Mouse (Mus musculus) liver, adult 2 months (tissue): Measurements from ENCODE around the gene Dhrs3. TPM values are rescaled to one million over a fixed set of nuclear protein-coding genes. Genes with fewer than 3 reads are reported as not detected.
A peak's percentile ranks its signal among the peaks of the same experiment; 100 is the strongest.

ENCODE experiments used
- DNase-seq: peaks from one replicate; pipeline ENCODE4 v3.0.0-alpha.2; 2011; ENCODE audit warnings: low read depth, low spot score; ENCODE audit errors: extremely low read depth
- H3K27ac ChIP-seq: fragments of 200-500 bp; replicated peaks from 2 replicates; pipeline ENCODE4 v1.5.1; 2012; ENCODE audit warnings: low read depth, mild to moderate bottlenecking, control low read depth, inconsistent platforms, low read length; ENCODE audit not compliant: insufficient read depth
- H3K27me3 ChIP-seq: fragments of 200-500 bp; 2 replicates; pipeline ENCODE4 v1.6.1; 2012; ENCODE audit warnings: mild to moderate bottlenecking, moderate library complexity, low read length, inconsistent platforms; ENCODE audit not compliant: control insufficient read depth, insufficient read depth
- H3K36me3 ChIP-seq: fragments of 200-500 bp; 2 replicates; pipeline ENCODE4 v1.6.1; 2012; ENCODE audit warnings: low read length, inconsistent platforms; ENCODE audit not compliant: control insufficient read depth, insufficient read depth
- H3K4me1 ChIP-seq: fragments of 200-500 bp; 2 replicates; pipeline ENCODE4 v1.6.1; 2011; ENCODE audit warnings: low read length; ENCODE audit not compliant: control insufficient read depth, insufficient read depth
- H3K4me3 ChIP-seq: fragments of 200-500 bp; 2 replicates; pipeline ENCODE4 v1.5.1; 2011; ENCODE audit warnings: low read depth, mild to moderate bottlenecking, control low read depth, low read length, moderate library complexity; ENCODE audit not compliant: insufficient read depth
- H3K79me2 ChIP-seq: fragments of 200-500 bp; 2 replicates; pipeline ENCODE4 v1.6.1; 2012; ENCODE audit warnings: inconsistent platforms, mild to moderate bottlenecking, low read length, moderate library complexity; ENCODE audit not compliant: control insufficient read depth, insufficient read depth
- H3K9ac ChIP-seq: fragments of 200-500 bp; 2 replicates; pipeline ENCODE4 v1.6.1; 2012; ENCODE audit warnings: low read depth, mild to moderate bottlenecking, control low read depth, inconsistent platforms, low read length
- CTCF ChIP-seq: fragments of 200-500 bp; IDR thresholded peaks from 2 replicates; pipeline ENCODE4 v1.5.1; 2011; ENCODE audit warnings: low read depth, low read length, control low read depth
- POLR2A ChIP-seq: fragments of 200-500 bp; IDR thresholded peaks from 2 replicates; pipeline ENCODE4 v1.6.1; 2011; ENCODE audit warnings: low read length, control low read depth; ENCODE audit not compliant: insufficient read depth; ENCODE audit errors: extremely low read depth
- WGBS: fragments of 180-500 bp; shearing (Covaris S2); methylation state at CpG from one replicate; pipeline ENCODE4 v1.1.7; 2018; 5-methylcytosine and 5-hydroxymethylcytosine counted together
- polyA plus RNA-seq: library from polyadenylated mRNA; depleted of rRNA; stranded (reverse); fragments of >200 nt; gene quantifications from 2 replicates; pipeline ENCODE4 v1.2.3, GENCODE M21; 2012
- total RNA-seq: library from RNA; depleted of rRNA; stranded (reverse); fragments of >200 nt; gene quantifications from 2 replicates; pipeline ENCODE4 v1.2.3, GENCODE M21; 2014

Gene Dhrs3
- total and polyA plus RNA-seq, 2 experiments, result 85.5 to 225 TPM

GRCm38 (mm10) chr4:144943273-144943672 lies 50.6 kb downstream of the Dhrs3 start:
- no peak overlapping the region for H3K27ac ChIP-seq
- no peak for TF ChIP-seq POLR2A
- TF ChIP-seq CTCF, result no peak
- no peaks in the 10 kb centered on the region for H3K36me3 ChIP-seq
- no peak for DNase-seq
- H3K4me3 ChIP-seq, result no peak overlapping the region
- no peaks in the 10 kb centered on the region for H3K27me3 ChIP-seq
- H3K9ac ChIP-seq, result no peak overlapping the region
- no peaks in the 10 kb centered on the region for H3K79me2 ChIP-seq
- peaks cover 10% of the 10 kb centered on the region for H3K4me1 ChIP-seq
- WGBS, result 81% methylated on average over 5 of the region's 5 CpGs

DNA sequence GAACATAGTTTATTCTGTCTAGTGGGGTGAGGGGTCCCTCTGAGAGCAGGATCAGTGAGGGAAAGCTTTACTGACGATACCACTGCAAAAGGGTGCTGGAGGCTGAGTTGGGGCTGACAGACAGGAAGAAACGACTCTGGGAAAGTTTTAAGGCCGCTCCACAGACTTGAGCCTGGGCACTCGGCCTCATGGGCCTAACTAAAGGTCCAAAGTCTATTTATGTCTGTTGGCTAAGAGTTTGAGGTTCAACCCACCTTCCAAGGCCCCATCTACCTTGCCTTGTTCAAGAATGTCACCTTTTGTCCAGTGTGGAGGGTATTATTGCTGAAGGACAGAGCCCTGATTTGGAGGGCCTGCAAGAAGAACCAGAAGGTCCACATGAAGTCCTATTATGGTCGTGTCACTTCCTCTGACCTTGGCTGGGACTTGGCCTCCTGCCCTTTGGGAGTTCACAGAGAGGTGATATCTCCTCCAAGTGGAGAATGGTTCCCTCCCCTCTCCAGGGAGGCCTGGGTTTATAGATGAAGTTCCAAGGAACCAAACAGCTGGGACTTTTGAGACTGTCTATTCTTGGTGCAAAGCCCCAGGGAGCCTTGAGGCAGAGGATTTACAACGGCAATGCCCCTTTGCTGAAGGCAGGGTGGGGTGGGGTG lies 55.2 kb downstream of the Dhrs3 start:
- Histone ChIP-seq H3K79me2 (no peaks in the 10 kb centered on the region), H3K4me1 (peaks cover 23% of the 10 kb centered on the region), H3K27me3 (no peaks in the 10 kb centered on the region), H3K36me3 (no peaks in the 10 kb centered on the region), H3K4me3 (no peak overlapping the region), H3K27ac (peak overlapping the region; percentile 61), H3K9ac (0 out of 2 replicates have a peak overlapping the region, but pooled peaks have one; percentile 1)
- WGBS, result 31% methylated on average over 6 of the region's 6 CpGs
- TF ChIP-seq POLR2A, result no peak
- no peak for TF ChIP-seq CTCF
- peak; percentile 76 for DNase-seq

DNA sequence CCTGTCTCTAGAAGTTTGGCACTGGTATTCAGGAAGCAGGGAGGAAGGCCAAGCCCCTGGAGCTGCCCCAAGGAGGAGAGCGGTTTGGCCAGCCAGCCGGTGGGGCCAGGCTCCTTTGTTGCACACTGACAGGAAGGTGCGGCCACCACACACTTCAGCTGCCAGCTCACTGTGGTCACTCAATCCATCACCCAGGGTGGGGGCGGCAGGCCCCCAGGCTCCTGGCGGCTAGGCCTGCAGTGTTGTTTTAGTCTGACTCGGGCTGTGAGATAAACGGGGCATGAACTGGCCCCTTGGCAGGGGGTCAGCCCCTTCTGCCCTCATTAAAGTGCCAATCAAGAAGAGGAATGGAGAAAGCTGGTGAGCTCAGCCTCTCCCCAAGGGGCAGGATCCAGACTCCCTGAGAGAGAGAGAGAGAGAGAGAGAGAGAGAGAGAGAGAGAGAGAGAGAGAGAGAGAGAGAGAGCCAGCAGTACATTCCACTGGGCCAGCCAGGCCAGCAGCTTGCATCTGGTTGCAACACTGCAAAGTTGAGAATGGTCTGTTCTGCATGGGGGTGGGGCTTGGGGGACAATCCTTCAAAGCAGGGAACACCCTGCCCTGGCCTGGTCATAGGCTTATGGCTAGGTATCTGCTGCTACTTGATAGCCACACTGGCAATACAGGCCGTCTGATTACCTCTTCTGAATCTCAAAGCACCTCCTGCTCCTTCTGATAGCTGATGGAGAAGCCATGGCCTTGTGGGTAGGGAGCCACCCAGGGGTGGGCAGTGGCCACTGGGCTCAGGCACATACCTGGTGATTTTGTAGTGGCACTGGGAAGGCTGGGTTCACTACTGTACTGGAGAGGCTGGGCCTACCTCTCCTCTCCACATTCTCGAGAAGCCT lies 57.1 kb downstream of the Dhrs3 start:
- peaks cover 23% of the 10 kb centered on the region for H3K4me1 ChIP-seq
- no peaks in the 10 kb centered on the region for H3K36me3 ChIP-seq
- peak; percentile 76 for DNase-seq
- H3K27me3 ChIP-seq, result no peaks in the 10 kb centered on the region
- H3K4me3 ChIP-seq, result no peak overlapping the region
- TF ChIP-seq CTCF (no peak), POLR2A (no peak)
- 23% methylated on average over 9 of the region's 9 CpGs for WGBS
- no peaks in the 10 kb centered on the region for H3K79me2 ChIP-seq
- H3K27ac ChIP-seq, result peak overlapping the region; percentile 65
- peak overlapping the region; percentile 30 for H3K9ac ChIP-seq

GRCm38 (mm10) chr4:144950327-144950711 lies 57.7 kb downstream of the Dhrs3 start:
- no peak overlapping the region for H3K9ac ChIP-seq
- WGBS, result 84% methylated on average over 3 of the region's 3 CpGs
- no peak for TF ChIP-seq CTCF
- TF ChIP-seq POLR2A, result no peak
- peaks cover 23% of the 10 kb centered on the region for H3K4me1 ChIP-seq
- H3K36me3 ChIP-seq, result no peaks in the 10 kb centered on the region
- H3K4me3 ChIP-seq, result no peak overlapping the region
- DNase-seq, result no peak
- H3K27ac ChIP-seq, result peak overlapping the region; percentile 20; the same call in 1 of the 2 replicates
- H3K27me3 ChIP-seq, result no peaks in the 10 kb centered on the region
- H3K79me2 ChIP-seq, result no peaks in the 10 kb centered on the region

DNA sequence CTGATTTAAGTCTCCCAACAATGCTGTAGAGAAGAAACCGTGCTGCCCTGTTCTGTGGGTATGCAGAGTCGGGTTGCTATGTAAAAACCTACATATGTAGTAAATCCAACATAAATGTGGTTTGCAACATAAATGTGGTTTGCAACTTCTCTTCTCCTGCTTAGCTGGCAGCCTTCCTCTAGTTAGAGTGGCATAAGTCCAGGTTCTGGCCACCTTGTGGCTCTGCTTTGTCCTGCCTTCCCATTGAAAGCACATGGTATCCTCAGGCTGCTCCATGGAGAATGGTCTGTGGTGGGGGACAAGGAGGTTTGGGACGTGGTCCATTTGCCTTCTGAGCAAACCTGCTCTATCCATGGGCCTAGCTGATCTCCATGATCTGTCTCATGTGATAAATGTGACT lies 58.3 kb downstream of the Dhrs3 start:
- TF ChIP-seq CTCF (peak; percentile 42), POLR2A (no peak)
- H3K79me2 ChIP-seq, result no peaks in the 10 kb centered on the region; the same call in 1 of the 2 replicates
- 96% methylated on average over 3 of the region's 3 CpGs for WGBS
- H3K4me1 ChIP-seq, result peaks cover 26% of the 10 kb centered on the region
- peak; percentile 54 for DNase-seq
- H3K27me3 ChIP-seq, result no peaks in the 10 kb centered on the region
- no peak overlapping the region for H3K27ac ChIP-seq
- no peak overlapping the region for H3K4me3 ChIP-seq
- H3K36me3 ChIP-seq, result no peaks in the 10 kb centered on the region
- H3K9ac ChIP-seq, result no peak overlapping the region
